Mouse (Mus musculus) thymus, adult 18-20 months (tissue): ENCODE measurements around the gene Cacna1a.
A peak's percentile ranks its signal among the peaks of the same experiment; 100 is the strongest.
"Not testable (repeated sequence)": the region's sequence is repeated elsewhere in the genome, so short reads cannot be mapped to it uniquely, and the experiment has no call there.

Source experiments
- DNase-seq, 2 experiments: peaks; one replicate each; pipeline ENCODE4 v3.0.0; 2022; ENCODE audit warnings: mixed read lengths in 2 of 2

The Cacna1a gene

DNA sequence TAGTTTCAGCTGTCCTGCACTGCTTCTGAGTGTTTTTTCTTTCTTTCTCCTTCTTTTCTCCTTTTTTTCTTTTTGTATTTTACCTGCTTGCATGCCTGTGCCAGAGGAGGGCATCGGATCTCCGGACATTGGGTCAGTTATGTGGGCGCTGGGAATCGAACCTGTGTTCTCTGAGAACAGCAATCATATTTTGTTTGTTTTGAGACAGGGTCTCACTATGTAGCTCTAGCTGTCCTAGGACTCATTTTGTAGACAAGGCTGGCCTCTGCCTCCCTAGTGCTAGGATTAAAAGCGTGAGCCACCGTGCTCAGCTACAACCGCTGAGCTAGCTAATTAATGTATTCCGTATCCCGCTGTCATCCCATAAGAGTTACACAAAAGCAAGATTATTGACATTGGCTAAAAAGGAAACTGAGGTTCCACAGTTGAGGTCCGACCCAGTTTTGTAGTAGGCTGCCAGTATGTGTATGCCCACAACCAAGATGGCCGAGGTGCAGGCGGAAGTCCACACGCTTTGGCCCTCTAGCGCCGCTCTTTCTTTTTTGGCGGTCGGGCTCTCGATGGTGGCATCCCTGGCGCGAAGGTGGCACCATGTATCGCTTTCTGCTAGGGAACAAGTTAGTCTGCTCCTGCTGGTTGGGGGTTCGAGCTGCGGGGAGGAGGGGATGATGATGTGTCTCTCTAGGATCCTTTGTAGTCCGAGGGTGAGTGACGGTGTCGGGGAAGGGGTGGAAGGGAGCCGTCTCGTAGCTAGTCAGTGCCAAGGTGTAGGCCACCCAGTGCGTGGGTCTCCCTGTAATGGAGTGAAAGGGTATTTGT is 276.5 kb downstream of the Cacna1a start:
- peak; percentile 65 to 75 for DNase-seq

DNA sequence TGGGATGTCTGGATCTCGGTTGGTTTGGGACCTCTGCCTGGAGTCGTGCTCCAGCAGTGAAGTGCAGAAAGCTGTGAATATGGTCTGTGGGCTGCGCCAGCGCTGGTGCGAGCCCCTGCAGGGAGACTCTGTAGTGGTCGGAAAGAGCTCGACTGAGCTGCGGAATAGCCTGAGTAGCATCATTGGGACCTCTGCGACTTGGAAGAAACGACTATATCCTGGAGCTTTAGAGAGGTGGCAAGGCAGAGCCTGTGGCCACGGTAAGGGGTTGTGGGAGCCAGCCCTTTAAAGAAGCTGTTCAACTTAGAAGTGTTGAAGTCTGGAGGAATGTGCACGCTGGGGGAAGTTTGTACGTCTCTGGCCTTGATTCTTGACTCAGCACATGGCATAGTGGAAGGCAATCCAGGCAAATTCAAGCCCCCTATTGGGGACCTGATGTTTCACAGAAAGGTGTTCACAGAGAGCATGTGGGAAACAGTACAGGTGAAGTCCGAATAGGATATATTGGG is 277.2 kb downstream of the Cacna1a start:
- DNase-seq, result no peak

DNA sequence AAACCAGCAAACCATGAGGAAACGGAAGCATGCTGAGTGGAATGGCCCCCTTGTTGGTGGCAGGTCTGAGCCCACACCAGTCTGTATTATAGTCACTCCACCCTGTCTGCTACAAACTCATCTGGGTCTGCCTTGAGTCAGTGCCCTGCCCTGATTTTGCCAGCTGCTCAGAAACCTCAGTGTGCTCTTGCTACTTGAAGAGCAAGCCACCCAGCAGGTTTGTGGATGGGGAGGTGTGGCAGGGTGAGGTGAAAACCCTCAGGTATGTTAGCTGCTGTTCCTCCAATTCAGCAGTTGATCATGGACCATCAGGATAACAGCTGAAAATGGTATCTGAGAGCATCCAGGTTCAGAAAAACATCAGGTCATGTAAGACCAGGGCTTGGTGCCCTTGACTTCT is 279.8 kb downstream of the Cacna1a start:
- no peak for DNase-seq

DNA sequence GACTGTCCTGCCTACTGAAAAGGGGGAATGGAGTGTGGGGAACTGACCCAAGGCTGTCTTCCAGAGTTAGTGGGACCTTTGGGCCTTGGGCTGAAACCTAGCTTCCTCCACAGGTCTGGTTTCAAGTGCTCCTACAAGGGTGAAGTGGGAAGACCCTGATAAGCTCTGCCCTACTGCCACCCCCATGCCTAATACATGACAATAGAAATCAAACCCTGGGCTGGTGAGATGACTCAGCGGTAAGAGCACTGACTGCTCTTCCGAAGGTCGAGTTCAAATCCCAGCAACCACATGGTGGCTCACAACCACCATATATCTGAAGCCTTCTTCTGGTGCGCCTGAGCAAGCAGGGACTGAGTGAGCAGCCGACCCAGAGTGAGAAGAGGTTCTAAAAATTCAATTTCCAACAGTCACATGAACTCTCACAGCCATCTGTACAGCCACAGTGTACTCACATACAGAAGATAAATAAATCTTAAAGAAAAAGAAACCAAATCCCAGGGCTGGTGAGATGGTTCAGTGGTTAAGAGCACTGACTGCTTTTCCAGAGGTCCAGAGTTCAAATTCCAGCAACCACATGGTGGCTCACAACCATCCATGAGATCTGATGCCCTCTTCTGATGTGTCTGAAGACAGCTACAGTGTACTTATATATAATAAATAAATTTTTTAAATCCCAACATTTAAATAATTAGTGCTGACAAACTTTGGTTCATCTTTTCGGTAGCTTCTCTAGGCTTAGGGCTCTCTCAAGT is 280.7 kb downstream of the Cacna1a start:
- DNase-seq, result no peak

DNA sequence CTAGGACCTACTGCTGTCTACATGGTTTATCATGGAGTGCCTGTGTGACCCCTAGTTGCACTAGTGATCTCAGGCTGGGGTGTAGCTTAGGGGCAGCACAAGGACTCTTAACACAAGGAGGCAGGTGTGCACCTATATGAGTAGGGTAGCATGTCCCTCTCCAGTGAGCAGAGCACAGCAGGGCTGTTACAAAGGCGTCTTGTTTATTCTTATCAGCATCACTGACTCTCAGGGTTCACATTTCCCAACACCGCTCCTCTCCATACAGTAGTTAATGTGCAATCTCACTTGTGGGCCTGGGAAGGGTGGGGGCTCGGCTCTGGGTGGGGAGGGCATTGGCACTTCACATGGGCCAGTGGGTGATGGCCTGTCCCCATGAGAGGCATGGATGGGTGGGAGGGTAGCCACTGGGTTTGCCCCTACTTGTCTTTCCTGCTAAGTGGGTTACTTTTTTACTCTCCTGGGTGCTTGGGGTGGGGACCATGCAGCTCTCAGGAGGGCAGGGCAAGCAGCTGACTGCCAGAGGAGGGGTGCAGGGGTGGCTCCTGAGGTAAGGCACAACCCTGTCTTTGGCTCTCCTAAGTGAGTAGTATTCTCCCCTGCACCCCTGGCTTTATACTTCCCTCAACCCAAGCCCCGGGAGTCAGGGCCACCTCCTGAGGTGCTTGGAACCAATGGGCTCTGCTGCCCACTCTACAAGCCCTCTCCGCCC is 282.2 kb downstream of the Cacna1a start:
- not testable (repeated sequence) for DNase-seq

DNA sequence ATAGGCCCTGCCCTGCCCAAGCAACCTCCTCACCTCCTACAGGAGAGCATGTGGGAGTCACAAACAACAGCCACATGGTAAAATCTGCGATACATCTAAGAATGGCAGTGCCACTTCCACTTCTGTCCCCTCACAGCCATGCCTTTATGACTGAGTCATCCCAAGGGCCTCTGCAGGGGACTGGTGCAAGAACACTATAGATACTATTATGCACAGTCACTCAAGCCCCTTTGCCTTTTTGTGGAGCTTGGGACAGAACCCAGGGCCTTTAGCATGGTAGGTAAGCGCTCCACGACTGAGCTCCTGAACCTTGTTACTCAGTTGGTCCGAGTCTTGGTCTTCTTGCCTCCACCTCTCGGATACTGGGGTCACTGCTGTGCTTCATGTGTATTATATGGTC is 289.1 kb downstream of the Cacna1a start:
- no peak for DNase-seq

DNA sequence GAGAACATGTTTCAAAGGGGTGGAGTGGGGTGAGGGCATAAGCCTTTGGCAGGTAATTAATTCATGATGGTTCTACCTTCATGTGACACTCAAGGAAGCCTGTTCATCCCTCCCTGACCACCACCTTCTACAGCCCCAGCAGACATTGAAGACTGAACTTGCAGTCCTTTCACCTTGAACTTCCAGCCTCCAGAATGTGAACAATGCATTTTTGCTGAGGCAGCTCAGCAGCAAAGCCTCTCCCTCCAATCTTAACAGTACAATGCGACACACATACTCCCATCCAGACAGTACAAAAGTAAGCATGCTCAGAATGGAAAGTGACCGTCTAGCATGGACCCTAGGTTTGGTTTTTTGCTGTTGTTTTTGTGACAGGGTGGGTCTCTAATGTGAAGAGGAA is 293.2 kb downstream of the Cacna1a start:
- DNase-seq, result no peak

DNA sequence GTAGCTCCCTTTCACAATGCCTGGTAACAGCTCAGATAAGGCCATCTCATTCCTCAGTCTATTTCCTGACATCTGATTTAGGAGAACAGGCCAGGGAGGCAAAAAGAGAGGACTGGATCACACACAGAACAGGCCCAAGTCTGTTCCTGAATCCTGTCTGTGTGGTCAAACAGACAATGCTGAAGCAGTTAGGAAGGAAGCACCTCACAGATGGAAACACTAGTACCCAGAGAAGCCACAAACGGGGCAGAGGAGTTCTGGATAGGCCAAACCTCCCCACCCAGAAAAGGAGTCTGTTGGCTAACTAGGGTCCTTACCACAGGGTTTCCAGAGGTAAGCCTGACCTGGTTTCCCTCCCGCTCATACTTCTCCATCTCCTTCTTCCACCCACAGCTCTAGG is 294.0 kb downstream of the Cacna1a start:
- DNase-seq, result no peak

DNA sequence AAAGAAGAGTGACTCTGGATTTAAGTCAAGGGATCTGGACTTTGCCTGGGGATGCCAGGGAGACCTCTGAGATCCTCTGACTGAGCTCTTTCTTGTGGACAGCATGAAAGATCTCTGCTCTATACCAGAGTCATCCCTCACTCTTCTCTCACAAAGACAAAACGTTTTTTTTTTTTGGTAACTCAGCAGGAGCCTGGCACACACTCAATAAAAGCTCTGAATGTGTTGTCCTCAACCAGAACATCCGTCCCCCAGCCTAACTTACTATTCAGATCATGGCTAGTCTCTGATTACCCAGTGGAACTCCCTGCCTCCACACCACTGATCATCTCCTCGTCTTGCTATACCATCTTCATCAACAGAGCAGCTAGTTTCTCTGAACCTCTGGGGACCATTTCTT is 296.3 kb downstream of the Cacna1a start:
- no peak for DNase-seq

DNA sequence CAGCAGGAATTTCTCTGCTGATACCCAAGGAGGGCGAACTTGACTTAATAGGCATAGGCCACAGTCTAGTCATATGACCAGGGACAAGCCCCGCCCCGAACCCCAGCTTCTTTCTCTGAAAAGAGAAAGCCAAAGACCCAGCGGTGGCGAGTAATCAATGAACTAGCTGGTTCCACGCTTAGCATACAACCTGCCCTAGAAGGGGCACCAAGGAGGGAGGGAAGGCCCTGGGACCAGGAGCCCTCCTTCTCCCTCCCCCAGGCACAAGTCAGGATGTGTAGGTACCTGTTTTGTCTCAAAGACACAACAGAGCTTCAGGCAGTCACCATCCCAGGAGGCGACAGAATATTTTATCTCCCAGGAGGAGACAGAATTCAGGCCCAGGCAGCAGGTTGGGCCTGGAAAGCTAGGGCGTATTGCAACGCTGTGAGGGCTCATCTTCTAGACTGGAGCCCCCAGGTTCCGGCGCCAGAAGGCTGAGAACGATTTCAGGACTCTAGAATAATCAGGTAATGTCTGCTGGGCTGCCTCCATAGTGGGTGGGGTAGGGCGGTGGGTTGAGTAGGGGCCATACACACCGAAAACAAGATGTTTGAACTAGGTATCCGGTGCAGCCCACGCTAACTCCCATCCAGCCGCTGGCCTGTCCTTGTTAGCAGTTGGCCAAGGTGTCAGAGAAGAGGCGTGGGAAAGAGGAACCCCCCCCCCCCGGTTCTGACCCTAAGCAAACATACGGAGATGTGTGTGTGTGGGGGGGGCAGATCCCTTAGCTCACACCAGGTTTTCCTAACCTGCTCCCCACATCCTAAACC is 298.2 kb downstream of the Cacna1a start, which contains the start of gene Trmt1:
Gene Trmt1, plus strand, starts transcription at position 117 of the 812 bp plus-strand sequence.
- DNase-seq, result peak in 1 of 2 experiments; percentile 11

DNA sequence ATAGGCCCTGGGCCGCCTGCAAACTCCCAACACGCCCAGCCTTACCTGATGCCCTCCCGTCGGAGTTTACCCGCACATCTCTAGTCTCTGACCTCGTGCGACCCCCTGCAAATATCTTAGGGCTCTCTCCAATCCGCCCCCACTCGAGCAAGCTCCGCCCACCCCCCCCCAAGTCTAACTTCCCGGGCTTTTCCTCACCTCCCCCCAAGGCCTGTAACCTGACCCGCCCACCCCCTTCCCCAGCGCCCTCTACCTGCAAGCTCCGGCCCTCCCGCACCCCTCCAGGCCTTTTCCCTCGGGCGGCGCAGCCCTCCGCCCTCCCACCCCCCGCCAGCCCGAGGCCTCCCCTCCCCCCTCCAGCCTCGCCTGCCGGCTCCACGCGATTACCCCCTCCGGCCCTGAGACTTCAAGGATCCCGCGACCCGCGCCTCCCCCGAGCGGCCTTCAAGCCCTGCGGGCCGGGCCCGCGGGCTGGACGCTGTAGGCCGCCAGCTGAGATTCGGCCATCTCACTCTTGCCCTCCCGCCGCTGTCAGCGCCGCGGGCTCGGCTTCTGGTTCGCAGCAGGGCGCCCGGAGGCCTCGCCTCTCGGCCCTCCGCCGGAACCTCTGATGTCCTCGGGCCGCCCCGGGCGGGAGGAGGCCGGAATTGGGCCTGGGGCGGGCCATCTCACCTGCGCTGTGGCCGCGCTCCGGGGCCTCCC is 298.9 kb downstream of the Cacna1a start:
- DNase-seq, result peak; percentile 19 to 29

DNA sequence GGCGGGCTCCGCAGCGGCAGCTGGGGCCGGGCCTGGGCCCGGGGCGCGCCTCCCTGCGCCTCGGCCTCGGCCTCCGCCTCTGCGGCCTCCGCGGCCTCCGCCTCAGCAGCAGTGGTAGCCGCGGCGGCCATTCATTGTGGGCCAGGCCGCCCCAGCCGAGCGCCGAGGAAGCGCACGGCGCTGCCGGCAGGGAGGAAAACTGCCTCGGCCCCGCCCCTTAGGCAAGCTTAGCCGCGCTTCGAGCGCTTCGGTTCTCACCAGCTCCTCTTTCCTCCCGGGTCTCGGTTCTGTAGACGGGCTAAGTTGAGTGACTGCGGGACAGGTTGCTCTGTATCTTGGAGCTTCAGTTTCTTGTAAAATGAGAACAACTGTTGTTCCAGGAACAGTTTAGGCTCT is 299.5 kb downstream of the Cacna1a start, which contains the start of gene Nacc1:
Gene Nacc1, minus strand, starts transcription at position 158 of the 396 bp plus-strand sequence.
- peak; percentile 76 to 77 for DNase-seq

DNA sequence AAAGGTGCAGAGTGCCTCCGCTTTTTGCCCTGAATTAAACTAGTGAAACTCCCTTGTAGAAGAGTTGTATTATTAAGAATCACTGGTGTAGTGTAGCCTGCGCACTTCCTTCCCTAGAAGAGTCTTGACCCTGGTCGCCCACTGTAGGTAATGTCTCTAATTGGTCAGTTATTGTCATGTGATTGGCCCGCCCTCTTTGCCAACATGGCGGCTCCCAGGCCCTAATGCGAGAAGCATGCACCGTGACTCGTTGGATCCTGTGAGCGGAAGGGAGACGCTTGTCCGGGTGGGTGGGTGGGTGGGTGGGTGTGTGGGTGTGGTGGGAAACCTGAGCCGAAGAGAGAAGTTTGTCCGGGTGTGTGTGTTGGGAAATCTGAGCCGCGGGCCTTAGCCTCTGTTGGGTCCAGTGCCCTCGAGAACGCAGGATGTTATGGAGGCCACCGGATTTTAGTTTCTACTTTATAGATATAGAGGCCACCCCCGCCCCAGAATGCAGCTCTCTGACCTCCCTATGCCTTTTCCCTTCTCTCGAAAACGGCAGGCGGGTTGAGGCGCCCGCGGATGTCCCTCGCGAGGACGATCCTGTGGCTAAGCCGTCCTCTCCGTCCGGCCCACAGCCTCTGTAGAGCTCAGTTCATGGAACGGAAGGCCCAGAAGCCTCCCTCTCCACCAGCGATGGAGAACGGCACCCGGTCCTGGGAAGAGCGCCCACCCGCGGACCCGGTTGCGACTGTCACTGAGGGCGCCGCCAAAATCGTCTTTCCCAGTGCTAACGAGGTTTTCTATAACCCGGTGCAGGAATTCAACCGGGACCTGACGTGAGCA is 301.1 kb downstream of the Cacna1a start:
- DNase-seq, result peak; percentile 65 to 81
